Mouse (Mus musculus): ENCODE results near the gene Mstn.

The Mstn gene

GRCm38 (mm10) chr1:53061340-53061739, at the start of gene Mstn:
TSS of gene Mstn (plus strand) at chr1:53061640.
- no peak for DNase-seq (ENCODE audit: low spot score)

- DNase-seq (ENCODE audit: low spot score), result no peak
Observed at GRCm38 (mm10) chr1:53014716-53015115, 46.7 kb upstream of the Mstn start.

GRCm38 (mm10) chr1:53015606-53016005, 45.8 kb upstream of the Mstn start:
- DNase-seq (ENCODE audit: low spot score), result no peak

- DNase-seq (ENCODE audit: low spot score), result no peak
Observed at GRCm38 (mm10) chr1:53018746-53019505, 42.5 kb upstream of the Mstn start.

- DNase-seq (ENCODE audit: low spot score), result no peak
Observed at GRCm38 (mm10) chr1:53020079-53020478, 41.4 kb upstream of the Mstn start, which contains the start of gene 1700019D03Rik. TSS of gene 1700019D03Rik (minus strand) at chr1:53020179.

- DNase-seq (ENCODE audit: low spot score), result no peak
Observed at GRCm38 (mm10) chr1:53032550-53032949, 28.9 kb upstream of the Mstn start.

- no peak for DNase-seq (ENCODE audit: low spot score)
Observed at GRCm38 (mm10) chr1:53037443-53037871, 24.0 kb upstream of the Mstn start.

- no peak for DNase-seq (ENCODE audit: low spot score)
Observed at GRCm38 (mm10) chr1:53049763-53050427, 11.5 kb upstream of the Mstn start.

- no peak for DNase-seq (ENCODE audit: low spot score)
Observed at GRCm38 (mm10) chr1:53053087-53054022, 8.1 kb upstream of the Mstn start.

GRCm38 (mm10) chr1:53059106-53059505, 2.3 kb upstream of the Mstn start:
- no peak for DNase-seq (ENCODE audit: low spot score)

GRCm38 (mm10) chr1:53060499-53060898, 941 bp upstream of the Mstn start:
- no peak for DNase-seq (ENCODE audit: low spot score)

- no peak for DNase-seq (ENCODE audit: low spot score)
Observed at GRCm38 (mm10) chr1:53061871-53062608, 600 bp downstream of the Mstn start.

- DNase-seq (ENCODE audit: low spot score), result no peak
Observed at GRCm38 (mm10) chr1:53063921-53064320, 2.5 kb downstream of the Mstn start.

- no peak for DNase-seq (ENCODE audit: low spot score)
Observed at GRCm38 (mm10) chr1:53069726-53070514, 8.5 kb downstream of the Mstn start.

GRCm38 (mm10) chr1:53070664-53071175, 9.3 kb downstream of the Mstn start:
- no peak for DNase-seq (ENCODE audit: low spot score)

- no peak for DNase-seq (ENCODE audit: low spot score)
Observed at GRCm38 (mm10) chr1:53076656-53077055, 15.2 kb downstream of the Mstn start.

GRCm38 (mm10) chr1:53079876-53080275, 18.4 kb downstream of the Mstn start:
- DNase-seq (ENCODE audit: low spot score), result no peak

GRCm38 (mm10) chr1:53080603-53081002, 19.2 kb downstream of the Mstn start:
- no peak for DNase-seq (ENCODE audit: low spot score)

- no peak for DNase-seq (ENCODE audit: low spot score)
Observed at GRCm38 (mm10) chr1:53085256-53085655, 23.8 kb downstream of the Mstn start.

- no peak for DNase-seq (ENCODE audit: low spot score)
Observed at GRCm38 (mm10) chr1:53085991-53086390, 24.6 kb downstream of the Mstn start.

- no peak for DNase-seq (ENCODE audit: low spot score)
Observed at GRCm38 (mm10) chr1:53093180-53093579, 31.7 kb downstream of the Mstn start.

Data from urinary bladder, postnatal 10 days (tissue).